Mouse (Mus musculus): ENCODE data around the gene Gm49396.

Gm49396 gene

DNA sequence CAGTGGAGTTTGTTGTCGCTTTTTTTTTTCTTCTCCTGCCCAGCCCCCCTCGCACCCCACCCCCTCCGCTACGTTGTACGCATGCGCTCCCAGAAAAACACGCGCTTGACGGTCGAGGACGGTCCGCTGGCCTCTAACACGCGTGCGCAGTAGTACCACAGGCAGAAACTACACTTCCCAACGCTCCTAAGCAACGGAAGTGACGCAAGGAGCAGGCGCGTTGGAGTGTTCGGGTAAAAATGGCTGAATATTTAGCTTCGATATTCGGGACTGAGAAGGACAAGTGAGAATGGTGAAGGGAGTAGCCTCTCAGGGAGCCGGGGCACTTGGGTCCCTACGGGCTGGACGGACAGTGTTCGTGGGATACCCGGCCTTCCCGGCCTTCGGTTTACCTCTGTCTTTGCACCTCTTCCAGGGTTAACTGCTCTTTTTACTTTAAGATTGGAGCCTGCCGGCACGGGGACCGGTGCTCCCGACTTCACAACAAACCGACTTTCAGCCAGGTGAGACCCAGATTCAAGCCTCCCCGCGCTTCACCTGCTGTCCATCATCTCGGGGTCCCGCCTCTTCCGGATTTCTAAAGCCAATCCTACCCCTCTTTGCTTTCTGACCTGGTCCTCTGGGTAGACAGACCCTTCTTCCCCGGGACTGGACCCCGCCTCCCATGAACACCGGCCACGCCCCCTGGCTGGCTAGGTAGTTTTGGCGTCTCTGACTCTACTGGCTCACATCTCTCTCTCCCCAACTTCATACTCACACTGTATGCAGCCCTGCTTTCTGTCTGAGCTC is at the start of gene Gm49396, which contains the start of the genes U2af1l4 and Psenen:
Gene Gm49396 (plus strand): TSS at position 228 of the 789 bp plus-strand sequence.
Gene U2af1l4 (plus strand): TSS at position 185 of the 789 bp plus-strand sequence.
Gene Psenen (minus strand): TSS at position 511 of the 789 bp plus-strand sequence.
- DNase-seq (ENCODE audit: extremely low read depth, low read depth), result peak; percentile 91

DNA sequence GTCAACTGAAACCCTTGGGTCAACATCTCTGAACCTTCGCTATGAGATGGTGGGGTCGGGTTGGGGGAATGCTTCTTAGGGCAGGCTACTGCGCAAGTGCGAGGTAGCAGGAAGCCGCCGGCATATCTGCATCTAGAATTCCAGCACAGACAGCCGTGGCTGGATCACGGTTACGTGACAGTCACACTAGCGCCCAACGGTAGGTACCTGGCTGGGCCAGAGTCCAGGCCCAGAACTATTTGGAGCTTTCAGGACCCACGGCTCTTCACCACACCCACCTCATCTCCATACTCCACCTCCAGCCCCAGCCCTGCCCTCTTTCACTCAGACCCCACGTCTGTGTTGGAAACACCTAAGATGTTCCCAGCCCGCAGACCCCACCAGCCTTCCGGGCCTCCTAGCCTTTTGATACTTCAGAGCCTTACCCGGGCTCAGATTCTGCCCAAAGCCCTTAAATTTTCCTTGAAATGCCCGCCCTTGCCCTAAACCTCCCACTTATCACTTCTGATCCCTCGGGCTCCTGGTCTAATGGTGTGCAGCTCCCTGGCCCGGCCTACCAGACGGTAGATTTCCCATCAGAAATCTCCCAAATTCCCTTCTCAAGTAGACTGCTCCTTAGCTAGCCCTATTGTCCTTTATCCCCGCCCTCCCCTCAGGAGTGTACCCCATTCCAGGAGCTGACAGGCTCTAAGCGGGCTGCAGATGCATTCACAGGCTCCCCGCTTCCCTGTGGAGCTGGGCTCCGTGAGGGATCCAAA is 48.0 kb upstream of the Gm49396 start:
- DNase-seq (ENCODE audit: extremely low read depth, low read depth), result no peak

DNA sequence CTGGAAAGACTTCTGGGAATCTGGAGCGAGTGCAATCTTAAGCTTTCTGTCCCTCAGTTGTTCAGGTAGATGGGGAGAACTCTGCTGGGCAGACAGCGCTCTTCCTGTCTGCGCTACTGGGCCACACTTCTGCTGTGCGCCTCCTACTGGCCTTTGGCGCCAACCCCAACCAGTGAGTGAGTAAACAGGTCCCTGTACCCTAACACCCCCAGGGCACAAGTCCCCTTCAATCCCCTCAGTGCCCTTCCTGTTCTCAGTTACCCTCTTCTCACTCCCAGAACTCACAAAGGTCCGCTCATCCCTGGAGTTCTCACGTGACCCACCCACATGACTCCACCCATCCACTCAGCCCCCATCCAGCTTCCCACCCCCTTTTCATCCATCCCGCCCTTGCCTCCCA is 44.8 kb upstream of the Gm49396 start:
- no peak for DNase-seq (ENCODE audit: extremely low read depth, low read depth)

DNA sequence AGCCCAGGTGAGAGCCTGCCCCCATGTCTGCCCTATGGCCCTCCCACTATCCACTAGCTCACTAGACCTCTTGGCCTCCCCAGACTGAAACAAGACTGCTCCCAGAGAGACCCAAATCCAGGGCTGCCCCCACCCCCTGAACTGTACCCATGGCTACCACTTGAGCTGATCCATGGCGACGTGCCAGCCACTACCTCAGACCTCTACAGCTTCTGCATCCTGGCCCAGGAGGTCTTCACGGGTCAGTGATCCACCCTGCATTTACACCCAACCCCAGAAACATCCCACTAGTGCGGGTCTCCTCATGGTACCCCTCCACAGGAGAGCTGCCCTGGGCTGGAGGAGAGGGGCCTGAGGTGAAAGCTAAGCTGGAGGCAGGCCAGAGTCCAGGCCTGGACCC is 42.7 kb upstream of the Gm49396 start:
- no peak for DNase-seq (ENCODE audit: extremely low read depth, low read depth)

DNA sequence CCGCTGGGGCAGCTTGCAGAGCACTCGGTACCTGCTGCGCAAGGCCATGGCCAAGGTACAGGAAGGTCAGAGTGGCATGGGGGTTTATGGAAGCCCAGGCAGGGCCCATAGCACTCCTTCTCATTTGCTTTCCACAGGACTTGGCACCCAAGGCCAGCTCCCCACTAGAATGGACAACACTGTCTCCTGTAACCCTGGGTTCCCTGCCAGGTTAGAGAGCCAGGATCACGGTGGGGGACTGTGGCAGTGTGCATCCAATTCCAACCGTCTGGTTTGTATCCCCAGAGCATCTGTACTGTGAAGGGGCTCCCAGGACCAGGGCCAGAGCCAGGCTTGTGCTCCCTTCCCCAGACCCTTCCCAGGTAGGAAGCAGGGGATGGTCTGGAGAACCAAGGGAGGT is 42.3 kb upstream of the Gm49396 start:
- no peak for DNase-seq (ENCODE audit: extremely low read depth, low read depth)

DNA sequence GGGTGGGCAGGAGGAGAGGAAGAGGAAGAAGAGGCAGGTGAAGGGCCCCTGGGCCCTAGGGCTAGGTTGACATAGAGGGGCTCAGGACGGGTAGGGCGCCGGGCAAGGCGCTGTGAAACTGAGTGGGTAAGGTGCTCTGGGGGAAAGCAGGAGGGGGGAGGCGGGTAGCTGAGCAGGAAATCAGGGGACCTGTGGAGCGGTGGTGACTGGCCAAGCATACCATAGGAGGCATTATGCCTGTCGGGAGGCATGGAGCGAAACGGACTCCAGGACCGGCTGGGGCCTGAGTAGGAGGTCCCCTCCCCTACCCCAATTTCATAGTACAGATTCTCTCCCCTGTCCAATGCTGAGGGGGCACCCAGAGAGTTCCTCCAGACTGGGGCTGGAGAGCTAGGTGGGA is 40.3 kb upstream of the Gm49396 start:
- DNase-seq (ENCODE audit: extremely low read depth, low read depth), result no peak

DNA sequence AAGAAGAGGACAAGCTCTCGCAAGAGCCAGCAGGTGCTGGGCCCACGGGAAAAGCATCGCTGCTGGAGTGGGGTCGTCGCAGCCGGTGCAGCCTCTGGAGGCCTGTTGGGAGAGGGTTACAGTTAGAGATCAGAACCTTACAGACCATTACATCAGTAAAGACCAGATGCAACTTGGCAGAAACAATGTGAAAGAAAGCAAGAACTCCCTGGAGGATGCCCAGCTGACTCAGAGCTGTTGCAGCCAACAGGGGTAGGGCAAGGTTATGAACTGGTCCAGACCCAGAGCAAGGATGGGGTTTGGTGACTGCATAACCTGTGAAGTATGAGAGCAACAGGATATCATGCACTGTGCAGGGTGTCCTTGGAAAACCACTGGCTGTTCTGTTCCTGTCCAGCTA is 38.7 kb upstream of the Gm49396 start:
- no peak for DNase-seq (ENCODE audit: extremely low read depth, low read depth)

DNA sequence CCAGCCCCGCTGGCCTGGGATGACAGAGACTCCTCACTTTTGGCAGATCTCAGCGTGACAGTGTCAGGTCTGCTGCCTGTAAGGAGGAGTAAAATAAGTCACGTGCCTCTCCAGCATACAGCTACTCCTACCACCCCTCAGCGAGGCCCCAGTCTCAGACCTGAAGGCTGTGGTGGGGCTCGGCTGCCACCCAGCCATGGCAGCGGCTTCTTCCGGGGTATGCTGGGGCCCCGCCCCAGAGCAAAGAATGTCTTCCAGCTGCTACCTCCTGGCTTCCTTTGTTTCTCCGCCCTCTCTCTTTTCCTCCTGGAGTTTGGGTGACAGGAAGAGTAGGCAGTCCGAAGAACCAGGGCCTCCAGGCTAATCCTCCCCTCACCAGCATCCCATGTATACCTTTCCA is 37.2 kb upstream of the Gm49396 start:
- DNase-seq (ENCODE audit: extremely low read depth, low read depth), result no peak

DNA sequence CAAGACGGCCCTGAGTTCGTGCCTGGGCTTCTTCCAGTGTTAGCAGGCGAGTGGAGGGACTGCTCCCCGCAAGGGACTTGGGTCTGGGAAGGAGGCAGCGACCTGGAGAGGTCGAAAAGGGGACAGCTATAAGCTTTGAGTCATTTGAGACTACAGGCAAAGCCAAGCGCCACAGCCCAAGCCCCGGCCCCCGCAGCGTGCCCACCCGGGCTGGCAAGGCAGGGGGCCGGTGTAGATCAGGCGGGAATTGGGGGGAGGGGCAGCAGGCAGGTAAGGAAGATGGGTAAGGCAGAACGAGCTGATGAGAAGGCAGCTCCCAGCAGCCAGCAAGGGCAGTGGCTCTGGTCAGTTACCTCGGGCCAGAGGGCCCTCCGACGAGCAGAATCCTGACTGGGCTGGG is 36.7 kb upstream of the Gm49396 start:
- no peak for DNase-seq (ENCODE audit: extremely low read depth, low read depth)

DNA sequence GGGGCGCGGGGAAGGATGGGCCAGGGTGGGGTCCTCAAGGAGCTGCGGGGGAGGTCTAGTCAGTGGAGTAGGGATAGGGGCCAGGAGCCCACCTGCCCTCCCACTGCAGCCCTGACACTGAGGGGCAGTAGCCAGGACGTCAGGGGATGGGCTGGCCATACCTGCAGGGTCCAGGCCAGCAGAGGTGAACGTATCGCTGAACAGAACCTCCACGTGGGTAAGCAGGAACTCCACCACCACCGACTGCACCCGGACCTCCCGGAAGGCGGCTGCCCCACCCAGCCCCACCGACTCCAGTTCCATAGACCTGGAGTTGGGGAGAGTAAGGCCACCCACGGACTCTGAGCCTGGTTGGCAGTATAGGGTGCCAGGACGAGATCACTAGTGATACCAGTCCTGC is 36.2 kb upstream of the Gm49396 start:
- no peak for DNase-seq (ENCODE audit: extremely low read depth, low read depth)

DNA sequence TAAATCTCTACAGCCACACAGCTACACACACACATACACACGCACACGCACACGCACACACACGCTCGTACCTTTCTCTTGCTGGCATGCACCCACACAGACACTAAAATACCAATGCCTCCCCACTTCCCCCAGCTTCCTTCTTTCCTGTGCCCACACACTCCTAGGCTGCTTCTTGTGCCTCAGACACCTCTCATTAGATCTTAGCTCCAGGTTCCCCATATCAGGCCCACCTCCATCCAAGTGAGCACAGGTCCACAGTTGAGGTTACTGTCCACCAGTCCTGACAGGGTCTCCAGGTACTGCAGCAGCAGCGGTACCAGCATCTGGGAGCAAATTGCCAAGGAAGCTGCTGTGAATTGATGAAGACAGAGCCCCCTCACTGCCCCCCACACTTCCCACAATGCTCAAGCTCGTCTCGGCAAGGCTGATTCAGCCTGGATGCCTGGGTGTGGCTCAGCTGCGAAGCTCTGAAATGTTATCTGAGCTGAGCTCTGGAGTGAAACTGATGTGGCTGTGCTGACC is 31.8 kb upstream of the Gm49396 start:
- DNase-seq (ENCODE audit: extremely low read depth, low read depth), result no peak

DNA sequence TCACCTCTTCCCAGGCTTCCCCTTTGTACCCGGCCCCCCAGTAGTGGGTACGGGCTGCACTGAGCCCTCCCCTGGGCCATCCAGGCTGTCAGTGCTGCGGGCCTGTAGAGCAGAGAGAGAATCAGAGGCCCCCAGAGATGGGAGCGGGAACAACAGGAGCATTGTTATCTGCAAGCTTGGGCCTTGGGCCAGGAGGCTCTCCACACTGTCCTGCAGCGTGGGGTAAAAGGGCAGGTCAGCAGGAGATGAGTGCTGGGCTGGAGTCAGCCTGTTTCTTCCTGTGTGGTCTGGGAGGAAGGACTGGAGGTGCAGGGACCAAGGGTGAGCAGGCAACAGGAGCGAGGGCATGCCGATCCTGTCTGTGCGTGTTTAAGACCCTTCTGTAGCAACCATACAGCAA is 30.2 kb upstream of the Gm49396 start:
- DNase-seq (ENCODE audit: extremely low read depth, low read depth), result no peak

DNA sequence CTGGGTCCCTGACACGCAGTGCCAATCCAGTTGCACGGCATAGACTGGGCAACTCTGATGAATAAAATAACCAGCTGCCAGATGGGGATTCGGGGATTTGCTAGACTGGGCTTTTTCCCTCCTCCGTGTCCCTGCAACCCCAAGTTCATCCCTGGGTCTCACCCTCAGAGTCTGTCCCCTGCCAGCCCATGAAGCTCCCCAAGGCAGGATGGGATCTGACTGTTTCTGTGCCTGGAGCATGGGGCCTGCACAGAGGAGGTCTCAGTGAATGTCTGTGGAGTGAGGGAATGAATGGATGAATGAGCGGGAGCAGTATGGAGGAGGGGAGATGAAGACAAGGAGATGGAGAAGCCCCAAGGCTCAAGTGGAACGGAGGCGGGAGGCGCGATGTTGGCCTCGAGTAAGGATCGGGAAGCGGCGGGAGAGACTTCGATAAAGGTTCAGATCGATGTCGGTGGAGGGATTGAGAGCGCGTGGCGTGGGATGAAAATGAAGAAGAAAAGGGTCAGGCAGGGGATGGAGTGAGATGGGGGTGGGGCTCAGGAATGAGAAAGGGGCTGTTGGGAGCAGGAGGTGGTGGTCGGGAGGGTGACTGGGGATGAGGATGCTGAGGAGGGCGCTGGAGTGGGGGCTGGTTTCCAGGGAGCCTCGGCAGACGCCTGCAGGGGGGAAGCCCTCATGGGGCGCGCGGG is 29.1 kb upstream of the Gm49396 start:
- DNase-seq (ENCODE audit: extremely low read depth, low read depth), result no peak

DNA sequence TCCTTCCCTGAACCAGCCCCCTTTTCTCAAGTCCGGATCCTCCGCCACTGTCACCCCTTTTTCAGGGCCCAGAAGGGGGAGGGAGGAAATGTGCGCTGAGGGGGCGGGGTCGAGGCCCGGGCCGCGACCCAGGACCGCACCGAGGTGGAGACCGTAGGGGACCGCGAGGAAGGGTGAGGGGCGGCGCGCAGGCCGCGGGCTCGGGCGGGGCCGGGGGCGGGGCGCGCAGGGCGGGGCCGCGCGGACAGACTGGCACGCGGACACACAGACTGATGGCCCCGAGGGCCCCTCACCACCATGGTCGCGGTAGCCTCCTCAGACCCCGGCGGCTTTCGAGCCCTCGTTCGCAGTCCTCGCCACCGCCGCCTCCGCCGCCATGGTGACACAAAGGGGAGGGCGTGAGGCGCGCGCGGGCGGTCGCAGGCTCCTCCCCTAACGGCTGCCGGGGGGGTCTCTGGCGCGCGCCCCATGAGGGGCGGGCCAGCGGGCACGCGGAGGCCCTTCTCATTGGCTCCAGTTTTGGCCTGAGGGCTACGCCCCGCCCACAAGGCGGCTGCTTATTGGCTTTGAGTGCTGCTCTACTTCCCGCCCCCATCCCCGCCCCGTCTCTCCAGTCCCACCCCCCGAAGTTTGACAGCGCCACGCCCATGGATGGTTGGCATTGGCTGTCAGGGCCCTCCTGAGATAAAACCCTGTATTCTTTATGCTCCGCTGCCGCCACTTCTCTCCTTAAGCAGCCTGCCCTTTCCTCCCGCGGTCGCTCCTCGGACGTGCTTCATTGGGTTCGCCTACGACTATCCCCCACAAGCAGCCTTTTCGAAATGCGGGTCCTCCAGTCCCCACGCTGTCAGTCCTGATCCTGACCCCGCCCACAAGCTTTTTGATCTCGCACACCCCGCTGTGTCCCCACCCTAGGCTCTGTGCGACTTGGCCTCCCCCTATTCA is 28.2 kb upstream of the Gm49396 start, which contains the start of gene Arhgap33:
Gene Arhgap33 (minus strand): TSS at position 428 of the 945 bp plus-strand sequence.
- peak; percentile 85 for DNase-seq (ENCODE audit: extremely low read depth, low read depth)

DNA sequence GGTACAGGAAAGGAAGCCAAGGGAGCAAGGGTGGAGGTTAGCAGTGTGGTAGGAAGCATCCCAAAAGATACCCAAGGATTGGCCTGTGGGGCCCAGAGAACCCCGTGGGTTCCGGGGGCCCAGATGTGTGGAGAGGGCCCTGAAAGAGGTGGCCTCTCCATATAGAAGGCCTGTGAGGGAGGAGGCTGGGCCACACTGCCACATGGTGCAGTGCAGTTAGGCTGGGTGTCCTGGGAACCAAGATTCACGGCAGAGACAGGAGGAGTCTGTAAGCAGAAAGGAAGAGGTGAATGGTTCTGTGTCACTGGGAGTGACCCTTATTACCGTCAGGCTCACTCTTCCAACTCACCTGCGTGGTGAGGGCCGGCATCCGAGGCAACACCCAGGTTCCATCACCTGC is 22.6 kb upstream of the Gm49396 start:
- no peak for DNase-seq (ENCODE audit: extremely low read depth, low read depth)

DNA sequence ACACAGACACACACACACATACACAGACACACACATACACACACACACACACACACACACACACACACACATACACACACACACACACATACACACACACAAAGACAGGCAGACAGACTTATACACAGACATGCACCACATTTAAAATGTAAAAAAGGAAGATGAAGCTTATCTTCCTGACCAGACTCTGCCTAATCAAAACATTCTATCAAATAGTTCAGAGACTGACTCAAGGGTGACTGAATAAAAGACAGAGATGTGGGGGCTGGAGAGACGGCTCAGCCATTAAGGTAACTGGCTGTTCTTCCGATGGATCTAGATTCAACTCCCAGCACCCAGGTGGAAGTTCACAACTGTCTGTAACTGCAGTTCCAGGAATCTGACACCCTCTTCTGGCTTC is 18.8 kb upstream of the Gm49396 start:
- peak; percentile 79 for DNase-seq (ENCODE audit: extremely low read depth, low read depth)

DNA sequence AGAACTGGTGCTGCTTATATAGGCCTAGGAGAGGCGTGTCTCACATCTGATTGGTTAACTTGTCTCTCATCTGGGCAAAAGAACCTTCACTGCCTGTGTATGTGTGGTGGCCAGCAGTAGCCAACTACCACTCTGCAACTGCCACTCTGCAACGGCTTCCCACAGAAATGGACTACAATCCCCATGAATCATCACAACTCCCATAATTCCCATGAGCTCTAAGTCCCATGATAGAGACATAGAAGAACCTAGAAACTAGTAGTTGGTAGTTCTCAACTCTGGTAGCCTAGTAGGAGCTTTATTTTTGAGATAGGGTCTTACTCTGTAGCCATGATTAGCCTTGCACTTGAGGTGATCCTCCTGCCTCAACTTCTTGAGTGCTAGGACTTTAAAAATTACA is 13.3 kb upstream of the Gm49396 start:
- no peak for DNase-seq (ENCODE audit: extremely low read depth, low read depth)

DNA sequence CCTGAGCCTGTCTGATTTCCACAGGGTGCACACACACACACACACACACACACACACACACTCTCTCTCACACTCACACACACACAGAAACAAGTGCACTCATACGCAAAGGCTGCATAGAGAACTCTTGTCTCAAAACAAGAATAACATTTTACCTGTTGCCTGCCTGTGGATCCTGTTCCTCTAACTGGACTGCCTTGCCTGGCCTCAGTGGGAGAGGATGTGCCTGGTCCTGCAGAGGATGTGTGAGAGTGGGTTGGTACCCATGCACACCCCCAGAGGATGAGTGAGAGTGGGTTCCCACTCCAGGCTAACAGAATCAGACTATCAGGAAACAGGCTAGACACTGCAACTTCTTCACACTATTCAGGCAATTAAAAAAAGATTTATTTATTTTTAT is 12.5 kb upstream of the Gm49396 start:
- DNase-seq (ENCODE audit: extremely low read depth, low read depth), result no peak

DNA sequence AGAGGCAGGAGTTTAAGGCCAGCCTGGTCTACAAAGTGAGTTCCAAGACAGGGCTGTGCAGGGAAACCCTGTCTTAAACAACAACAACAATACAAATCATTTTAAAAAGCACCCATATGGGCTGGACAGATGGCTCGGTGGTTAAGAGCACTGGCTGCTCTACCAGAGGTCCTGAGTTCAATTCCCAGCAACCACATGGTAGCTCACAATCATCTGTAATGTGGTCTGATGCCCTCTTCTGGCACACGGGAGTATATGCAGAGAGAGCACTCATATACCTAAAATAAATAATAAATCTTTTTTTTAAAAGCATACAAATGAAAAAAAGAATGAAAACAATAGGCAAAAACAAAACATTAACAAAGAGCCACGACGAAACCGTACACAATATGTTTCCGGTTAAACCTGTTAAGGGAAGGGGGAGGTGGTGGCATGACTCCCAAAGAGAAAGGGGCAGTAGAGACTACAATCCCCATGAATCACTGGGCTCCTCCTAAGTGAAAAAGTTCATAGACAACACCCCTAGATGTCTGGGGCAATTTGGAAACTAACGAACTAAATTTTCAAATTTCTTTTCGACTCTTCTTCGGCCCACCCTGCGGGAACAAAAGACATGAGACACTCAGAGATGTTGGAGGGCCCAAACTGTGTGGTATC is 11.6 kb upstream of the Gm49396 start:
- DNase-seq (ENCODE audit: extremely low read depth, low read depth), result peak; percentile 68
